Mouse (Mus musculus) c-Kit-positive CD71-positive TER-119-negative erythroid progenitor cells, embryonic 14.5 days (primary cell): ENCODE measurements around the gene Cfap57.
"Not testable (repeated sequence)": the region's sequence is repeated elsewhere in the genome, so short reads cannot be mapped to it uniquely, and the experiment has no call there.

Experiments used
- DNase-seq: peaks from one replicate; pipeline ENCODE4 v3.0.0-alpha.2; 2013; ENCODE audit warnings: low read depth

Cfap57 gene

GRCm38 (mm10) chr4:118564062-118564925 is 56.3 kb downstream of the Cfap57 start:
- DNase-seq, result no peak

- no peak for DNase-seq
Measured at GRCm38 (mm10) chr4:118553039-118553649, 67.4 kb downstream of the Cfap57 start.

GRCm38 (mm10) chr4:118548130-118548480 is 72.5 kb downstream of the Cfap57 start:
- peak; percentile 28 for DNase-seq

- DNase-seq, result not testable (repeated sequence)
Measured at GRCm38 (mm10) chr4:118547424-118548129, 73.0 kb downstream of the Cfap57 start.

GRCm38 (mm10) chr4:118544441-118545127 is 76.0 kb downstream of the Cfap57 start:
- DNase-seq, result no peak

DNA sequence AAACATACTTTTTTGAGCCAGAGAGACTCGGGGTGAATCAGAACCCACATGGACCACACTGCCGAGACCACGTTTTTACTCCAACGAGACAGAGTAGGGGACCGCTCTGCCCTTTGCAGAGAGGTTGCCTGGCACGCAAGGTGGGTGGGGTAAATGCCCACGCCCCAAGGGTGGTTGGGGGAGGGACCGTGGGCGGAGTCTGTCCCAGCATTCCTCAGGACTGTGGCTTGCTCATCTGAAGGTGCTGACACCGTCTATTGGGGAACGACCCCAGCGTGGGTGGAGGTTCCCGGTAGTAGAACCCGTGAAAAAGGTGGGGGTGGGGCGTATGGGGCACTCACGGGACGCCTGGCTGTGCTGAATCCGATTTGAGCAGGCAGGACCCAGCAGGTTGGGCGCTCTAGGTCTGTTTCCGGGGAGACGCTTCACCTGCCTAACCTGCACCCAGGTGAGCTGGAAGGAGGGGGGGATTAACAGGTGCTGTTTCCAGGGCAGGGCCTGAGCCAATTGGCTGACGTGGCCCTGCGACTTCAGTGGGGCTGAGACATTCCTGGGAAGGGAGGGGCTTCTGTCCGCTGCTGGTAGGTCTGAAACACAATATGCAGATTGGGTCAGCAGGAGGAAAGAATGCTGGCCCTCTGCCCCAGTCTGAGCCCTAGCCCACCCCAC is 76.9 kb downstream of the Cfap57 start, which contains the start of gene Tmem125:
TSS of gene Tmem125 (minus strand) at position 453 of the 669 bp plus-strand sequence.
- peak; percentile 25 for DNase-seq

DNA sequence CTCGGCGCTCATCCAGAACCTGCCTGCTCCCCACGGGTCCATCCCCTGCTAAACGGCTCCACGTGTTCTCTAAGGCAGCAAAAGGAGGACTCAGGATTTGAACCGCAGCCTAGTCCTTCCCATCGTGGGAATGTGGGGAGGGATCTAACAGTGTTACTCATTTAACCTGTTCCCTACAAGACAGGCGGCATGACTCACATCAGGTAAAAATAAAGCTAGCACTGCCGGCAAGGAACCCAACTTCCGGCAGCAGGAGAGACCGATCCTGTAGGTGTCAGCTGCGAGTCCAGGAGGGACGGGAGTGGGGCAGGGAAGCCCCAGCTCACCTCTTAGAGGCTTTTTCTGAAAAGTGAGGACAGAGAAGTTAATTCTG is 77.4 kb downstream of the Cfap57 start:
- DNase-seq, result no peak

GRCm38 (mm10) chr4:118542510-118543157 is 77.9 kb downstream of the Cfap57 start:
- DNase-seq, result no peak

GRCm38 (mm10) chr4:118539904-118540303 is 80.7 kb downstream of the Cfap57 start:
- no peak for DNase-seq

- no peak for DNase-seq
Measured at GRCm38 (mm10) chr4:118537801-118538200, 82.8 kb downstream of the Cfap57 start.

- no peak for DNase-seq
Measured at GRCm38 (mm10) chr4:118535610-118536009, 85.0 kb downstream of the Cfap57 start.

- no peak for DNase-seq
Measured at GRCm38 (mm10) chr4:118533605-118534004, 87.0 kb downstream of the Cfap57 start.

DNA sequence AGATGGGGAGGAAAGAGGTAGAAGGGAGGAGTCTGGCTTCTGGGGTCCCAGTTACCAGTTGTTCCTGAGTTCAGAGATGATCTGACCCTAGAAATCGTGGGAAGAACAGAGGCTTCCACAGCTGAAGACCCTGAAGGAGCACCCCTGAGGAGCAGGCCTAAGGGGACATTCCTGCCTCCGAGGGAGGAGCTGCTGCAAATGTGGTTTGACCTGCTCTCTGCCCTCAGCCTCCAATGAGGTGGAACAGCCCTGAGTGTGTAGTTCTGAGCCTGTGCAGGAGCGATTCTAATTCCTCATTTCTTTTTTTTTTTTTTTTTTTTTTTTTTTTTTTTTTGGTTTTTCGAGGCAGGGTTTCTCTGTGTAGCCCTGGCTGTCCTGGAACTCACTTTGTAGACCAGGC is 87.4 kb downstream of the Cfap57 start:
- no peak for DNase-seq

- no peak for DNase-seq
Measured at GRCm38 (mm10) chr4:118532663-118533062, 87.9 kb downstream of the Cfap57 start.

DNA sequence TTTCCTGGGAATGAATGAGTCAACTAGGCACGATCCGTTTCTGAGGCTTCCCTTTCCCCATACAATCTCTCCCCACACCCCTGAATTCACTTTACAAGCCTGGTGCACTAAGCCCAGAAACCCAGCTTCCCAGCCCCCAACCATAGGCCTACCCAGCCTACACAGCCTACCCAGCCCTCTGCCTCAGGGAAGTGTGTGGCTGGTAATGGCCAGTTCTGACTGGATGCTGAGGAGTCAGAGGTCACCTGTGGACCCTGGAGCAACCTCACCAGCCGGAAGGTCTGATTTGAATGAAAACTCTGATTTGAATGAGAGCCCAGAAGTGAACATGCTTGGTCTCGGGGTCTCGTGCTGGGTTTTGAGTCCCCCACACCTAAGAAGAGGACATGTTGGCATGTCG is 92.9 kb downstream of the Cfap57 start:
- no peak for DNase-seq

DNA sequence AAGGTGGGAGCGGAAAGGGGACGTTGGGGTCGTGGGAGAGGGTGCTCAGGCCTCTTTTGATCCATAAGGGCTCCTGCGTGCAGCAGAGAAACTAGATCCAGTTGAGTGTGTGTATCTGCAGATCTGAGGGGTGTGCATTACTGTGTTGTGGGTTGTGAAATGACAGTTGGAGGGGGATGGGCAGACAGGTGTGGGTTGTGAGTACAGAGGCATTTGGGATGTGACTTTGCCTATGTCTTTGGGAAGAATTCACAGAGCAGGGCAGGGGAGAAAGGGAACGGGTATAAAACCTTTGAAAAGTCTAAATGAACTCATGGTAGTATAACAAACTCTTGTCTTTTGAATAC is 93.3 kb downstream of the Cfap57 start:
- no peak for DNase-seq

DNA sequence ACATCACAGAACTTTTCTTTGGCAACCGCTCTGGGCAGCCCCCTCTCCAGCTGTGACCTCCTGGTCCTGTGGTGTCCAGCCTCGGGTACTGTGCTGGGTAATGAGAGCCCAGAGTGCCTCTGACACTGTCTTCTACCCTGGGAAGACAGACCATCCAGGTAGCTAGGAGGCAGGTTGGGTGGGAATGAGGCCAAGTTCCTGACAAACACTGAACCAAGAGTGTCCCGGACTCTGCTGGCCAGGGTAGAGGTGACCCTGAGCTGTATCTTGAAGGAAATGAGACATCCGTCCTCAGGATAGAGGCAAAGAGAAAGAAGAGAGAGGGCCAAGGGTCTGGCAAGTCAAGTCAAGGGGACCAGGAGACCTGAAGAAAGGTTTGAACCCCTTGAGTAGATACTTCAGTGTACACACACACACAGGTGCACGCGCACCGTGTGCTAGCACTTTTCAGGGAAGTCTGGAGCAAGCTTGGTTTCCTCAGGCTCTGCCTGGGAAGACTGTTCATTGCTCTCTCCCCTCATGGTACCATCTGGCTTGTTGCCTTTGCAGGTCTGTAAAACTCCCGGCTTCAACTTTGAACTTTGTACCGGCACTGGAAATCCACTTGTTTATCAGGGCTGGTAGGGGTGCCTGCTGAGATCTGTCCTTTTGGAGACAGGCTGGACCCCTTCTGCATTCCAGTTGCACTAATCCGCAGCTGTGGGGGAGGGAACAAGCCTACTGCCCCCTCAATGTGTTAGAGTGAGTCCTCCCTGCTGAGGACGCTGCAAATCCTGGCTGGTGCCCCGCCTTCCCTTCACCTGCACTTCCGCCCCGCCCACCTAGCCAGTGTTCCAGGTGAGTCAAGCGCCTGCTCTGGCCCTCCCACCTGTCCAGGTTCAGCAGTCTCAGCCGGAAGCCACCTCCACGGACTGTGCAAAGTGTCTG is 93.9 kb downstream of the Cfap57 start, which contains the start of gene 2610528J11Rik:
TSS of gene 2610528J11Rik (plus strand) at position 592 of the 927 bp plus-strand sequence.
- no peak for DNase-seq

GRCm38 (mm10) chr4:118525779-118526178 is 94.8 kb downstream of the Cfap57 start:
- no peak for DNase-seq

DNA sequence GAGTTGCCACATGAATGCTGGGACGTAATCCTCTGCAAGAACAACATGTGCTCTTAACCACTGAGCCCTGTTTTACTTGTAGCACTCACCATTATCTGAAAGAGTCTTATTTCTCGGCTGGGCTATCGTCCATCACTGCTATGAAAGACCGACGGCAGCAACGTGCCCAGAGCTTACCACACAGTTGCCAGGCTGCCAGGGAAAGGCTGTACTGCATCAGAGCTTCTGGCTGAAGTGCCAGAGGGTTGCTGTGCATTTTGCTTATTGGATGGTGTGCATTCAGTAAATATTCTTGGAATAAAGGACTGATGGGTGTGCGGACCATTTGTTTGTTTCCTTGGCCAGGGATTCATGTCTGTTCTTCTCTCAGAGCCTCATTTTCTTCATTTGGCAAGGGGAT is 96.6 kb downstream of the Cfap57 start:
- no peak for DNase-seq

- no peak for DNase-seq
Measured at GRCm38 (mm10) chr4:118522248-118522647, 98.3 kb downstream of the Cfap57 start.
